In genomic region chr8:61488631-61489030, GRCm38 (mm10) we compare ENCODE assay signal across 9 mouse cellular contexts. TPM values are rescaled to one million over a fixed set of nuclear protein-coding genes. Genes with fewer than 3 reads are reported as not detected.
A peak's percentile ranks its signal among the peaks of the same experiment; 100 is the strongest.
DNase-seq lines count a peak whose midpoint lies in the region; ATAC-seq lines count a peak whose summit lies in the region.
"Had no signal": no experiment of that assay in that cellular context is flagged by ENCODE, and none has a peak within 500 bp of the region (broad histone marks: within the 10 kb centered on the region; RNA-seq: fewer than 3 reads in every experiment).

No protein-coding gene starts in this region.

- H3K4me2 ChIP-seq in heart, embryonic 14.5 days (ENCODE audit: low read length), result peak overlapping the region; percentile 88
- H3K4me2 ChIP-seq in hindbrain, embryonic 14.5 days (replicated peaks), result peak overlapping the region; percentile 90
- H3K4me2 ChIP-seq in midbrain, embryonic 13.5 days (replicated peaks), result peak overlapping the region; percentile 79

- H3K27ac ChIP-seq in heart, embryonic 14.5 days (replicated peaks in 1 of 2; ENCODE audit: control insufficient read depth in 1 of 2, insufficient read depth in 1 of 2, low read depth in 2 of 2, low read length in 2 of 2), result no peak overlapping the region
- no peak overlapping the region for H3K27ac ChIP-seq in embryonic facial prominence, embryonic 10.5 days (replicated peaks)
- H3K27ac ChIP-seq in hindbrain, embryonic 14.5 days, result no peak overlapping the region
- no peak overlapping the region for H3K27ac ChIP-seq in midbrain, embryonic 13.5 days

- no peaks in the 10 kb centered on the region for H3K27me3 ChIP-seq in heart, embryonic 14.5 days (ENCODE audit: control insufficient read depth, insufficient read depth, low read length)
- no peaks in the 10 kb centered on the region for H3K27me3 ChIP-seq in embryonic facial prominence, embryonic 10.5 days (replicated peaks; ENCODE audit: low read depth, poor library complexity, severe bottlenecking)
- no peaks in the 10 kb centered on the region for H3K27me3 ChIP-seq in hindbrain, embryonic 14.5 days (ENCODE audit: control insufficient read depth, insufficient read depth, low read length)
- no peaks in the 10 kb centered on the region for H3K27me3 ChIP-seq in midbrain, embryonic 13.5 days

- no peak for ATAC-seq in heart, embryonic 14.5 days (ENCODE audit: insufficient number of reproducible peaks, insufficient read depth, low FRiP score, low read depth)
- no peak for ATAC-seq in hindbrain, embryonic 14.5 days (ENCODE audit: low FRiP score)
- ATAC-seq in midbrain, embryonic 13.5 days, result no peak

- intact Hi-C loops in heart, postnatal 10 days (cut with DNase I), result loop anchor here (5.0 kb wide), 3 partner anchors 91 to 496 kb away; partner anchors contain the start of genes Nek1 and Sh3rf1

- no peaks in the 10 kb centered on the region for H3K9me3 ChIP-seq in heart, embryonic 14.5 days (ENCODE audit: control insufficient read depth, low read length)
- no peaks in the 10 kb centered on the region for H3K9me3 ChIP-seq in embryonic facial prominence, embryonic 10.5 days
- no peaks in the 10 kb centered on the region for H3K9me3 ChIP-seq in hindbrain, embryonic 14.5 days (ENCODE audit: control insufficient read depth, low read length)
- no peaks in the 10 kb centered on the region for H3K9me3 ChIP-seq in midbrain, embryonic 13.5 days

- peaks cover 2 to 5% of the 10 kb centered on the region in 2 experiments; a peak in 1 of 4 replicates for H3K4me1 ChIP-seq in heart, embryonic 14.5 days (ENCODE audit: control insufficient read depth in 2 of 2, insufficient read depth in 2 of 2, low read length in 2 of 2)
- H3K4me1 ChIP-seq in embryonic facial prominence, embryonic 10.5 days, result peaks cover 10% of the 10 kb centered on the region
- peaks cover 8% of the 10 kb centered on the region for H3K4me1 ChIP-seq in hindbrain, embryonic 14.5 days (replicated peaks; ENCODE audit: control insufficient read depth, insufficient read depth, low read length)
- peaks cover 10% of the 10 kb centered on the region for H3K4me1 ChIP-seq in midbrain, embryonic 13.5 days (replicated peaks)

- H3K4me3 ChIP-seq in heart, embryonic 14.5 days (ENCODE audit: control insufficient read depth in 1 of 2, insufficient read depth in 1 of 2, low read depth in 1 of 2, low read length in 2 of 2), result peak overlapping the region in 1 of 2 experiments; percentile 81; a peak in 2 of 4 replicates
- peak overlapping the region; percentile 81 for H3K4me3 ChIP-seq in embryonic facial prominence, embryonic 10.5 days
- peak overlapping the region; percentile 71; the same call in 1 of the 2 replicates for H3K4me3 ChIP-seq in hindbrain, embryonic 14.5 days (replicated peaks; ENCODE audit: low read length)
- H3K4me3 ChIP-seq in midbrain, embryonic 13.5 days (replicated peaks), result peak overlapping the region; percentile 77

- 89% methylated on average over 8 of the region's 8 CpGs for WGBS in heart, embryonic 14.5 days
- 94% methylated on average over 8 of the region's 8 CpGs for WGBS in embryonic facial prominence, embryonic 10.5 days
- 92% methylated on average over 8 of the region's 8 CpGs for WGBS in hindbrain, embryonic 14.5 days
- WGBS in midbrain, embryonic 13.5 days, result 91% methylated on average over 8 of the region's 8 CpGs

- peaks cover 13% of the 10 kb centered on the region for H3K36me3 ChIP-seq in heart, embryonic 14.5 days (ENCODE audit: control insufficient read depth, insufficient read depth, low read length)
- peaks cover 14% of the 10 kb centered on the region for H3K36me3 ChIP-seq in embryonic facial prominence, embryonic 10.5 days (replicated peaks)
- H3K36me3 ChIP-seq in hindbrain, embryonic 14.5 days (replicated peaks; ENCODE audit: control insufficient read depth, insufficient read depth), result peaks cover 11% of the 10 kb centered on the region; the same call in 1 of the 2 replicates
- H3K36me3 ChIP-seq in midbrain, embryonic 13.5 days, result 0 out of 2 replicates have a peak, but pooled peaks cover 6% of the 10 kb centered on the region

- DNase-seq in heart, postnatal 10 days, result no peak
- no peak for DNase-seq in embryonic facial prominence, embryonic 10.5 days (ENCODE audit: low spot score)
- DNase-seq in hindbrain, embryonic 14.5 days (ENCODE audit: low spot score), result no peak
- no peak for DNase-seq in urinary bladder, postnatal 4 days (ENCODE audit: low spot score in 2 of 2)
- DNase-seq in layer of hippocampus, adult 18-20 months (ENCODE audit: low spot score in 2 of 2), result no peak
- no peak for DNase-seq in Muller cell, postnatal 12 days (ENCODE audit: inconsistent ontology term)
- DNase-seq: kidney, adult 18-20 months had no signal

- peak overlapping the region; percentile 86 for H3K9ac ChIP-seq in heart, embryonic 14.5 days (ENCODE audit: low read length)
- H3K9ac ChIP-seq in hindbrain, embryonic 14.5 days, result no peak overlapping the region
- peak overlapping the region; percentile 83; the same call in 1 of the 2 replicates for H3K9ac ChIP-seq in midbrain, embryonic 13.5 days (replicated peaks)

RNA-seq across cellular contexts. Expression of gene Cbr4, which starts 1.1 kb away (rescaled TPM):
- 41.5 and 50.0 TPM in 2 replicates for polyA plus RNA-seq in heart, embryonic 14.5 days (2014; fragmentation: Nextera tagmentation; extraction: Ambion mirVana)
- 10 to 100 TPM; 55.3 to 55.5 TPM for total RNA-seq in heart, postnatal 10 days (2021)
- polyA plus RNA-seq in embryonic facial prominence, embryonic 10.5 days (2016; fragmentation: Nextera tagmentation; extraction: Ambion mirVana), result 26.9 and 31.6 TPM in 2 replicates
- polyA plus RNA-seq in hindbrain, embryonic 14.5 days (2014; fragmentation: Nextera tagmentation; extraction: Ambion mirVana), result 16.0 and 22.4 TPM in 2 replicates
- polyA plus RNA-seq in midbrain, embryonic 13.5 days (2015; fragmentation: Nextera tagmentation; extraction: Ambion mirVana), result 21.4 and 25.0 TPM in 2 replicates
- 10 to 100 TPM; 21.4 to 24.5 TPM for total RNA-seq in layer of hippocampus, adult 18-20 months (2021)
